Mouse (Mus musculus): Measurements from ENCODE around the gene Inpp5e.

Inpp5e gene

DNA sequence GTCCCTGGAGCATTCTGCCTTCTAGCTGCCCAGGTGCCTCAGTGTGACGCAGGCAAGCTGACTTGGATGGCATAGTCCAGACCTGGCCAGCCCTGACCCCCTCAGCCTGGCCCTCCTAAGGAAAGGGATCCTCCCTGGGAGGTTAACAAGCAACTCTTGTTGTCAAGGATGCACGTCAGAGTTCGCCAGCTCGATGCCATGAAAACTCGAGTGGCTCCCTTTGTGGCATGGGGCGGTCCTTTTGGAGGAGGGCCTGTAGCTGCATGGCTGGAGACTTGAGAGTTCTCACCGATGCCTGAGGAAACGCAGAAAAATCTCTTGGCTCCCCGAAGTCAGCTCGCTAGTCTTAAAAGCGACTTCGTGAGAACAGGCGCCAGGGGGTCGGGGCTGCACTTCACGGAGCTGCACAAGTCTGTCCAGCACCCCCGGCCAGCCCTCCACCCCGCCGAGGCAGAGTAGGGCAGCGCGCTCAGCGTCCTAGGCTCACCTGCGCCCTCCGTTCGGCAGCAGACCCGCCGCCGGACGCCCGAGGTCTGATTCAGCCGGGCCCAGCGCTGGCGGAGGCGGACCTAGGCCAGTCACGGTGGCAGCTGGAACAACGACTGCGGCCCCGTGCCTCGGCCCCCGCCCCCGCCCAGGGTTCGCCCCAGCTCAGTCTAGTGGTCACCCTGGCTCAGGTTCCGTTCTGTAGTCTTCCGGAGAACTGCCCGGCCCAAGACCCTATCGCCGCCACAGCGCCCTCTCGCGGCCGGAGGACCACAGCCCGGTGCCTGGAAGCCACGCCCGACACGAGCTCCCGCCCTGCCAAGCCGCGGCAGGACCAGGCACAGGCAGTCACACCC lies at the start of gene Inpp5e:
Gene Inpp5e, minus strand, starts transcription at position 689 of the 842 bp plus-strand sequence.
- DNase-seq (ENCODE audit: low read depth, low spot score): peak; percentile 71

DNA sequence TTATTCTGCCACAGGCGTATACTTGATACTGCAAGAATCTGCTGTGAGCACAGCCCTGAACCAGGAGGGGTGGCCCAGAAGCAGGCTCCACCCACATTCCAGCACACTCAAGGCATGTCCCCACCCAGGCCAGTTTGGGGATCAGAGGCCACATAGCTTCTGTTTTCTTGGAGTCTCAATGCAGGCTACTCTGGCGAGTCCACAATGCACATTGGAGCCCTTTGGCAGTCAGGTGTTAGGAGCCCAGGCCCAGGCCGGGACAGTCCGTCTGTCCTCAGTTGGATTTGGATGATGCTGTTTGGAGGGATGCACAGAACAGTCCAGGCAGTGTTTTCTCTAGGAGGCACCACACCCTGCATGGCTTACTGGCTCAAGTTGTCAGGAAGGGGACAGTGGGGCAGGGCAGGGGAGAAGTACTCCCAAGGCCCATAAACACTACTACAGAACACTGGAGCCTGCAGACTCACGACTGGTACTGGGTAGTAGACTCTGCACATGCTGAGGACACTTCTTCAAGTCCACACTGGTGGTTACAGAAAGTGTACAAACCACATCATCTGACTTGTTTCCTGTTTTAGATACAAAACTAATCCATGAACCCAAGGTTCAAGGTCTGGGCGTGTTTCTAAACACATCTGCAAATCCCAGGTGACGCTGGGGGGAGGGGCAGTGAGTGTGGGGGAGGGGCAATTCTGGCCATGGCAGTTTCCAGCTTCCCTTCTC lies 49.6 kb upstream of the Inpp5e start:
- DNase-seq (ENCODE audit: low read depth, low spot score): no peak

DNA sequence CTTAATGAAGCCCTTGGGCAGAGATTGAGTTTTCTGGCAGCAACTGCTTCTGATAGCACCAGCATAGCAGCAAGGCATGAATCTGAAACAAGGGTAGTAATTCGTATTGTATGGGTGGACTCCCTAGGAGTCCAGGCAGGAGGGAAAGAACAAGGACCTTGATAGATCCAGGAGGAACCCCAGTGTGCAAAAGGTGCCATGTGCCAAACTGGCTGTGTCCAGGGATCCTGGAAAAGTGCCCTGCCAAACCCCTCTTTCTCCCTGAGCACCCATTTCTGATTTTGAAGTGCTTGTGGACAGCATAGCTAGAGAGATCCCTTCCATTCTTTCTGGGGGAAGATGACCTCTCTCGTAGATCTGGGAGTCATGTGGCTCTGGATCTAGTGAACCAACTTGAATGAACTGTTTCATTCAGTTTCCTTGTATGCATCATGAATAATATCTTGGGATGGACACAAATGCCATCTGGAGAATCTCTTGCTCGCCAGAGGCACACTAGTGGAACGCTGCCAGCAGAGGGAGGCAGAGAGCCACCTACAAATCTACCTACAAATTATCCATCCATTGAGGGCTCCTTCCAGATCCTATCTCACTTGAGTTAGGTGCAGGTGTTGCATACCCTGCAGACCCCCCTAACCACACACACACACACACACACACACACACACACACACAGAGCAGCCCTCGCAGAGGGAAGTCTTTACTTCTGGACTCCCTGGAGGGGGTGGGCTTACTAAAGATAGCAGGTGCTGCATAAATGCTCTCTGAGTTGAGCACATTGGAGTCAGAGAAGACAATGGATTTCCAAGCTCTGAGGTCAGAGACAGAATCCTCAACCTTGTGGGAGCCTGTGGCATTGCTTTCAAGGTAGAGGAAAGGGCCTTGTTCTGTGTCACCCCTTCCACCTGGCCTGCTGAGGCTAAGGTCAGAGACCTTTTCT lies 40.4 kb upstream of the Inpp5e start:
- DNase-seq (ENCODE audit: low read depth, low spot score): peak; percentile 49

DNA sequence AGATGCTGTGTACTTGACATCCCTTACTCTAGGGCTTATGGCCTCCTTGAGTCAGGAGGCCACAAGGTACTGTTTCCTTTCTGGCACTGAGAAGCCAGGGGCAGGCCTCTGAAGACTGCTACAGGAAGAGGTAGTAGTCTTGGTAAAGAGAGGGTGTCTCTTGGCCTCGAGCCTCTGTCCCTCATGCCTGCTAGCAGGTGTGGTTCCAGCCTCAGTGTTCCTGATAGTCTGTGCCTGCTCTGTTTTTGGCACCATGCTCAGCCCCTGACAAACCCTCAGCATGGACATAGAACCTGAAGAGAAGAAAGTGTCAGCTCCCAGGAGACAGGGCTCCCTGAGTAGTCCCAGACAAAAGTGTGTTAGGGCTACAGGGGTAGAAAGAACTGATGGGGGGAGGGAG lies 38.4 kb upstream of the Inpp5e start:
- DNase-seq (ENCODE audit: low read depth, low spot score): no peak

DNA sequence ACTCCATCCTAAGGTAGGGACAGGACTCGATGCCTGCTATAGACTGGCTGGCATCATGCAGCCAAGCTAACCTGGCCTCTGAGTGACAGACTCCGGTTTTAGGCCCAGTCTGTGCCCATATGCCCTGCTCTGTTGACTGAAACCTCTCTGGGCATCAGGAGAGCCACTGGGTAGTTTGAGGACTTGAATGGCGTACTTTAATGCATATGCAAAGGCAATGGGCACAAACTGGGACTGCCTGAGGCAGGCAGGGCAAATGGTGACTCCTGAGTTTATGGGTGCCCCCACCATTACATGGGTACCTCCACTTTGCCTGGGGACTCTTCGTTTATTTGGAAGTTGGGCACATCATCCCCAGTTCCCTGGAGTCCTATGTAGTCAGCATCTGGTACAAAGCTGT lies 37.7 kb upstream of the Inpp5e start:
- no peak for DNase-seq (ENCODE audit: low read depth, low spot score)

DNA sequence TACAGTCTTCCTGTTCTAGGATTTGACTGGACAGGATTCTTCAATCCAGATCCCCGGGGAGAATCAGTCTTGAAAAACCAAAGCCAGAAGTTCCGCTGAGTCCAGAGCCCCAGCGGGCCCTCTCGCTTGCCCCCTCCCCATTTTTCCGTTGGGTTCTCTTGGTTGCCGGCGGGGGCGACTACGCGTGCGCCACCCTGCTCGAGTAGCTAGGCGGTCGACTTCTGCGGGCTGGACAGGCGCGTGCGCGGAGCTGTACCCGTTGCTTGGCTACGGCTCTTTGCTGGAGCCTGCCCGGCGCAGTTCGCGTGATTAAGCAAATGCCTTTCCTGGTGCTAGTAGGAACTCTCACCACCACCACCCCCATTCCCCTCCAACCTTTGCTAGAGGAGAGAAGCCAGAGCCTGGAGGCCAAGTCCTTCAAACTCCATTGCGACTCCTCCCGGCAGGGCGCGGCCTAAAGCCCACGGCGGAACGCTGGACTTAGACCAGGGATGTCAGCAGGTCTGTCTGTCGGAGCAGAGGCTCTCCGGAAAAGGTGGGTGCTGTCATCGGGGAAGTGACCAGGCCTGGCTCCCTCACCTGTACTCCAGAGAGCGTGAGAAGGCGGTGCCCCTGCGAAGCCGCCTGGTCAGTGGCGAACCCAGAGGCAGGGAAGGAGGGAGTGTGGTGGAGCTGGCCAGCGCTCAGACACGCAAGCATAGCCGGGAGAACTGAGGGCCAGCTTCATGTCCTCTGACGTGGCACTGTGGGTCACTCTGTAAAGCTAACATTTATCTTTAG lies 36.9 kb upstream of the Inpp5e start:
- no peak for DNase-seq (ENCODE audit: low read depth, low spot score)

DNA sequence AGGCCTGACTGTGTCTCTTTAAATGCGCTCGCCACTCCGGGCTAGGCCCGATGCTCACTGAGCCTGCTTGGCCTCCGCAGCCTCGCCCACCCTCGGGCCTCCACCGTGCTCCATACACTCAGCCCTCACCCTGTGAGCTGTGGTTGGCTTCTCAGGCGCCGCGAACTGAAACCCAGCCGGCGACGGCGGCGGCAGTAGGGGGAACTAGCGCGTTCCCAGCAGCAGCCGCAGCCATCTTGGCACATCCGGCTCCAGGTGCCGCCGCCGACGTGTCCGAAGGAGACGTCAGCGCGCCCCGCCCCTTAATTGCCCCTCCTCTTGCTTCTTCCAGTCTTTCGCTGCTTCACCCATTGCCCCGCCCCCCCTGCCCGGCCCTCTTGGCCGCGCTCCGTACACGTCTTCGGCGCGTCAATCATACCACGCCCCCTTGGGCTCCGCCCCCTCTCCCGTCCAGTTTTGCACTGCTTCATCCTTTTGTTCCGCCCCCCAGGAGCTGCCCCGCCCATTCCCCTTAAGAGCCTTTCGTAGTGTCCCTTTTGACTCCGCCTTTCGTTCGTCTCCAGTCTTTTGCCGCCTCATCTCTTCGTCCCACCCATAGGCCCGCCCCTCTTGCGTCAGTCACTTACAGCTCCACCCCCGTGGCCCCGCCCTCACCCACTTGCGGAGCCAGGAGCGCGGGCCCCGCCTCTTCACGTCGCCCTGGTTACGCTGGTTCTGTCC lies 36.1 kb upstream of the Inpp5e start, which contains the start of gene Sec16a:
Gene Sec16a, minus strand, starts transcription at position 271 of the 720 bp plus-strand sequence.
- DNase-seq (ENCODE audit: low read depth, low spot score): peak; percentile 100

DNA sequence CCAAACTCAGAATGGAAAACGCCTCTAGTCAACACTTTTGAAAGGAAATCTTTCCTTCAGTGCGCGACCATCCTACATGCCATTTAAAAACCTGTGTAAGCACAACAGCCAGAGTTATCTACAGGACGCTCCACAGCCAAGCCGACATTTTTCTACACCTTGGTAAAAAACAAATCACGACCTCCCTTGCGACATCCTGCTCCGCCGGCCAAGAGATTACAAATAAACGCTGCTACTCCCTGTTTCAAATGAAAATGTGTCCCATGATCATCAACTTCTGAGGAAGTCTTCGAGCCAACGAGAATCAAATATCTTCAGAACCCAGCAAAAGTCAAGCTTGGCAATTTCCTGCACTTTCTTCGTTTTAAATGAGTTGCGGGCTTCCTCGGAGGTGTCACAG lies 35.4 kb upstream of the Inpp5e start:
- DNase-seq (ENCODE audit: low read depth, low spot score): no peak

DNA sequence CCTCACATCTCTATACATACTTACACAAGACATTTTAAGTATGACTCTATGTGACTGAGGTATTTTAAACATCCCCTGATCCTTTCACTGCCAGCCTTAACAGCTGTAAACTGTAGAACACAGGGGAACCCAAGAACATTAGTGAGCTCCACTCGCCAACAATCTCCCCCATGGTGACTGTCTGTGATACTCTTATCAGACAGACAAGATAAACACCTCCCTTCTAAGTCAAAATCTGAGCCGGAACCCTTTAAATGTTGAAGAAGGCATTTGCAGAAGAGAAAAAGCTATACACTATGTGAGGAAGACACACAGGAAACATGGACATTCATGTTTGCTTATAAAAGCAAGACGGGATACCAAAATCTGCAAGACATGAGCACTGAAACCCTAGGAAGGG lies 34.9 kb upstream of the Inpp5e start:
- DNase-seq (ENCODE audit: low read depth, low spot score): no peak

DNA sequence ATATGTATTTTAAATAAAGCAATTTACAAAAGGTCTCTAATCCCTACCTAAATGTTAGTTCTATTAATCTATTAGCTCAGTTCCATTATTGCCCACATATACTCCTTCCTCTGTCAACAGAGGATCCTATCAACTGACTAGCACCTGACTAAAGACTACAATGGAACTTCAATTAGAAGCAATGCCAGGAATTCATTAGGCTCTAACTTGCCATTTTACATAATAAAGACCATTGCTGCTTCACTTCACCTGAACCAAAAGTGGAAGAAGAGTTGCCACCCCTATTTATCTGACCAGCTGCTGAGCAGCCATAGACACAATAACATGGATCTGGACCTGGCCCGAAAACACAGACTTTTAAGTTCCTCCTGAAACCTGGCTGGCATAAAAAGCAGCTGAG lies 33.8 kb upstream of the Inpp5e start:
- no peak for DNase-seq (ENCODE audit: low read depth, low spot score)

DNA sequence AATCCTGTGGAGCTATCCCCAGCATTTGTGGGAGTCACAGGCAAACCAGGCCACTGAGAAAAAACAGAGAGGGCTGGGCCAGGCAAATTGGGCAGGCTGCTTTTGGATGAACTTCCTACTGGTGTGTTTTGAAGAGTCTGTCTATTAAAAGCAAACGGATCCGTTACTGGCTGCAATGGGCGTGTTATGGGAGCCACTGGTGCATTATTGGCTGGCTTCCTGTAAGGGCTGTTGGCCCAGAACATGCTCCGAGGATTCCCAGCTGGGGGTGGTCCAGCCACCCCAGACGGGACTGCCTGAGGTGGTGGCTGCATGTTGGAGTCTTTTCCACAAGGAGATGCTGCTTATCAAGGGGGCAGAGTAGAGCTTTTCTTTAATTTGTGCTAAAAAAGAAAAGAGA lies 32.7 kb upstream of the Inpp5e start:
- DNase-seq (ENCODE audit: low read depth, low spot score): no peak

DNA sequence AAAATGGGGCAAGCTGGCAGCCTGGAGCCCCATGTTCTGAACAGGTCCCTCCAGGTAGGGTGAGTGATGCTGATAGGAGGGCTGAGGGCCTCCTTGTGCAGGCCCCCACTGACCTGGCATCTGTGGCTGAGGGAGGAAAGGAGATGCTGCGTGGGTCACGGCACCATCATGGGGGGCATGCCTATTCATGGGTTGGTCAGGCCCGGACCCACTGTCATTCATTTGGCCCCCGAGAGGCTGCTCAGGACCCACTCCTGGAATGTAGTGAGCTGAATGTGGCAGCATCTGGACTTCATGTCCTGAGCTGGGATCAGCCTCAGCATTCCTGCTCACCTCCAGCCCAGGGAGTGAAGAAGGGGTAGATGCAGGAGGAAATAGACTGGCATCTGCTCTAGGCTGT lies 32.3 kb upstream of the Inpp5e start:
- DNase-seq (ENCODE audit: low read depth, low spot score): no peak

DNA sequence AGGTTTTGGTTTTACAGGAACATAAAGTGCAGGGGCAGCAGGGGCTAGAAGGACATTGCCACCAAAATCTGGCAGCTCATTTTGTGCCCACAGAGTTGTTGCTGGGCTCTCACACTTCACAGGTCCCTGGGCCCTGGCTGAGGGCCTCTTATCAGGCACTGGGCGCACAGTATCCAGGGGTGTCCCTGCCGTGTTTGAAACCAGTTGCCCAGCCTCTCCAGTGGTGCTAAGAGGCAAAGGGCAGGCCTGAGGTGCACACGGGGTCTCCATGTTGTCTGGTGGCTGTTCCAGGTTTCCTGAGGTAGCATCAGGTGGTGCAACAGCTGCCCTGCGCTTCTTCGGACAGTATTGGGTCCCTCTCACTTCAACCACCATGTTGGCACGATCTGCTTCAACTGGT lies 30.7 kb upstream of the Inpp5e start:
- no peak for DNase-seq (ENCODE audit: low read depth, low spot score)

DNA sequence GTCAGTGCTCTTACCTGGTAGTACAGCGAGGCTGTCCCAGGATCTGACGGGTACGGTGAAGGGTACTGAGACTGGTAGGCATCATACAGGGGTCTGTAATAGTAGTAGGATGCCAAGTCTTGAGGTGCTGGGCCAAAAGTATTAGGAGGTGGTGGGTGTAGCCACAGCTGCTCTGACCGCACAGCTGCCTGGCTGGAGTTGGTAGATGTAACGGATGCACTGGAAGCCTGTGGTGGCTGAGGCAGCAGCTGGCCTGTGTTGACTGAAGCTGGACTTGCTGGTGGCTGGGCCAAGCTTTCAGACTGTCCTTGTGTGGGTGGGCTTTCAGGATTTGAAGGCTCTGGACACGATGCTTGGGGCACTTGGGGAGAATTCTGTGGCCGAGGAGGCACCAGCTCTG lies 29.4 kb upstream of the Inpp5e start:
- DNase-seq (ENCODE audit: low read depth, low spot score): no peak

DNA sequence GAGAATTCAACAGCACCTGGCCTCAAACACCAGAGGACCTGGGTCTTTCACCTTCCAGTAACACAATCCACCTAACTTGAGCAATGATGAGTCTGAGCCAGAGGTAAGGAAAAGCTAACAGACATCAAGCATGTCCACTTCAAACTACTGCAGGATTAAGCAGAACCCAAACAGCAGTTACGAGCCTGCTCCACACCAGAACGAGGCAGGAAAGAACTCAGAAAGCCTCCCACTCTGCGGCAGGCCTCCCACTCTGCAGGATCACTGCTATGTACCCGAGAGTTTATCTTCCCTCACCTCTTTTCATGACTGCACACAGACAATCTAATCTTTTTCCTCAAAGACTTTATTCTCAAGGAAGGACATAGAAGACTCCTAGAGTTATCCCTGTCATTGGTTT lies 28.2 kb upstream of the Inpp5e start:
- DNase-seq (ENCODE audit: low read depth, low spot score): no peak

DNA sequence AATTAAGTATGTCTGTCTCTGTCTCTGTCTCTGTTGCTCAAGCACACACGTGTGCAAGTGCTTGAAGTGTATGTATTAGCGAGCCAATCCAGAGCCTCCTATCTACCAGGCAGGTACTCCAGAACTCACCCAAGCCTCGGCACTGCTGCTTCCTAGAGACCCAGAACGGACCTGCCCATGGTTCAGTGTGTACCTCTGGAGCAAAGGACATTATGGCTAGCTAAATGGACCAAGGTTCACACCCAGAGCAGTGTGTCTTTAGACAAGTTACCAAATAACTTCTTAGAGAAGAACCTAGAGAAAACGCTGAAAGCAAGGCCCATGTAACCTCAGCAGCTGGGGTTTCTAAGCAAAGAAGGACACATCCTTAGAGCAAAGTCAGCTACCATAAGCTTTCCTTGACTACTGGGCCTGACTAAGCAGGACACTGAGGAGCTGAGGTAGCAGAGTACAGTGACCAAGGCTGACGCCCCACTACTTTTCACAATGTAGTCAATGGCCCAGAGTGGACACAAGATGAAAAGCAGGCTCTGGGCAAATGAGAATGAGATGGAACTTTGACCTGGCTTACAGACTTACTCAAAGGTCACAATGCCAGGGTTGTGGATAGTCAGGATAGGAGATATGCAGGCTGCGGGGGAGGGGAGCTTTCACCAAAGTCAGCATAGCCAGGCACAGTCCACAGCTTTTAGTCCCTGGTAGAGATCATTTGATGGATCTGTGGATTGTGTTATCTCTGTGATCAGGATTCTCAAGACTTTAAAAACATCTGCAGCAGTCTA lies 26.0 kb upstream of the Inpp5e start:
- DNase-seq (ENCODE audit: low read depth, low spot score): no peak

DNA sequence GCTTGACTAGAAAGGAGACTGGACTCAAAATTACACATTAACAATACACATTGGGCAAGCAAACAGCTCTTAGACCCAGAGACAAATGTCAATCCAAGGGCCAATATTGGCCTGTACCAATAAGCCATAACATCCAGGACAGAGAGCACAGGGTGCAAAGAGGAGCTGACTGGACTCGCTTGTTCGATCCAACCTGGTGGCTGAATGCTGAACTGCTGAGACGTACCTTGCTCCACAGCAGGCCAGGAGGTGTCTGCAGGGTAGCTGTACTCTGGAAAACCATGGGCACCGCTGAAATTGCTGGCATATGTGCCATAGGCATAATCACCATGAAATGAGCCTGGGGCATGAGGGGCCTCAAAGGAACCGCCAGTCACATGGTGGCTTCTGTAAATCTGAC lies 20.8 kb upstream of the Inpp5e start:
- no peak for DNase-seq (ENCODE audit: low read depth, low spot score)

DNA sequence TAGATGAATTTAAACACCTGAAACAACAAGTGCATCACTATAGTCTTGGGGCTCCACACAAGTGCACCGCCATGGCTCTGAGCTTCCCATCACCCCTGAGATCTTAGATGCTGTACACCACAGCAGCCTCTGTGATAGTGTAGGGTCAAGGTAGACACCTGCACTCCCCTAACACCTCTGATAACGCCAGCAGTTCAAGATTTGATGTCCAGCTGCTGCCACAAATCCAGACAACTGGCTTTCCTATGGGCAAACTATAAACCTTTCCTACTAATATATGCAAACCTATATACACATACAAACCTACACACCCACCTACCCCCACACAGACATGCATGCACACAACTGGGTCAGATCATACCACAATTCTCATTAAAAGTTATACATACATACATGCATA lies 15.5 kb upstream of the Inpp5e start:
- no peak for DNase-seq (ENCODE audit: low read depth, low spot score)

DNA sequence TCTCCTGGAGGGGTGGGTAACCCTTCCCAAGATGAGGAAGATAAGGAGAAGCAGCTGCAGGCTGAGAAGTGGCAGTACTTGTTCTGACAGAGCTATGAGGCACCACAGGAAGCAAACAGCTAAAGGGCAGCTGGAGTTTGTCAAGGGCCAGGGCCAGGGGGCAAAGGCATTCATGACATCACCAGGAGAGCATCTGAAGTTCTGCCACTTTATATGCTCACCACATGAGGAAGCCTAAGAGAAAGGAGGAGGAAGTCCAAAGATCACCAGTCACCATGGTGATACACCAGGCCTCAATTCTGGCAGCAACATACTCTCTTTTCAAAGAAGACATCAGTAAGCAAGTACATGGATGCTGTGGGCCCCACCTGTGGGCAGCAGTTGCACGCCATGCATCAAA lies 14.1 kb upstream of the Inpp5e start:
- no peak for DNase-seq (ENCODE audit: low read depth, low spot score)

DNA sequence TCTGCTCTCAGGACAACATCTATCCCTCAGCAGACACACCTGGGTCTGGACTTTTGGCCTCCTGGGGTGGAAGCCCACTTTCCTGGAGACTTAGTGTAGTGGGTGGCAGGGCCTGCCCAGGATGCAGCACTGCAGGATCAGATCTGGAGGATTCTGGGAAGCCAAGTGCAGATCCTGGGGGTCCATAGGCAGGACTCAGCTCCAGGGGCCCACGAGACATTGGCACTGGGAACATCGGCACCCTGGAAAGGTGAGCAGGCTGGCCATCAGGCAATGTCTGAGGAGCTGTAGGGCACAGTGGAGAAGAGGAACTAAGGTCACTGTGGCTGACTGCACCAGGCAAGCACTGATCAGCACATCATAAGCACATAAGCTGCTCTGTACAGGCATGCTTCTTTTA lies 13.0 kb upstream of the Inpp5e start:
- no peak for DNase-seq (ENCODE audit: low read depth, low spot score)
